Mouse (Mus musculus) cerebellum, adult 2 months (tissue): ENCODE measurements around the gene Mllt11. TPM values are rescaled to one million over a fixed set of nuclear protein-coding genes. Genes with fewer than 3 reads are reported as not detected.

Experiments used
- DNase-seq, 2 experiments: peaks; one replicate each; pipeline ENCODE4 v3.0.0; 2021
- H3K27ac ChIP-seq: fragments of 200-500 bp; 2 replicates; pipeline ENCODE4 v1.5.1; 2012; ENCODE audit warnings: low read length, control low read depth, inconsistent platforms; ENCODE audit not compliant: insufficient read depth
- H3K27me3 ChIP-seq: fragments of 200-500 bp; 2 replicates; pipeline ENCODE4 v1.6.1; 2012; ENCODE audit warnings: inconsistent platforms, mild to moderate bottlenecking, low read length, moderate library complexity; ENCODE audit not compliant: control insufficient read depth, insufficient read depth
- H3K4me1 ChIP-seq: fragments of 200-500 bp; 2 replicates; pipeline ENCODE4 v1.6.1; 2011; ENCODE audit warnings: low read length; ENCODE audit not compliant: control insufficient read depth, insufficient read depth
- H3K4me3 ChIP-seq: fragments of 200-500 bp; replicated peaks from 2 replicates; pipeline ENCODE3; 2011; ENCODE audit warnings: mild to moderate bottlenecking, low read depth, low read length, control low read depth; ENCODE audit not compliant: insufficient read depth
- CTCF ChIP-seq: fragments of 200-500 bp; IDR thresholded peaks from 2 replicates; pipeline ENCODE4 v1.5.1; 2011; ENCODE audit warnings: low read depth, mild to moderate bottlenecking, control low read depth, low read length, moderate library complexity, borderline replicate concordance; ENCODE audit not compliant: insufficient read depth
- POLR2A ChIP-seq: fragments of 200-500 bp; IDR thresholded peaks from 2 replicates; pipeline ENCODE4 v1.6.1; 2011; ENCODE audit warnings: low read length, control low read depth, borderline replicate concordance; ENCODE audit not compliant: insufficient read depth
- WGBS: fragments of 180-500 bp; shearing (Covaris S2); methylation state at CpG from one replicate; pipeline ENCODE4 v1.1.7; 2018; 5-methylcytosine and 5-hydroxymethylcytosine counted together
- polyA plus RNA-seq: library from polyadenylated mRNA; depleted of rRNA; stranded (reverse); fragments of >200 nt; gene quantifications from 2 replicates; pipeline ENCODE4 v1.2.3, GENCODE M21; 2012

The Mllt11 gene
- polyA plus RNA-seq, 1 experiment, result 352 TPM

- Histone ChIP-seq H3K4me1 (no peaks in the 10 kb centered on the region), H3K27me3 (no peaks in the 10 kb centered on the region), H3K27ac (no peak overlapping the region), H3K4me3 (no peak overlapping the region)
- no peak for TF ChIP-seq POLR2A
- TF ChIP-seq CTCF, result no peak
- 86% methylated on average over 5 of the region's 5 CpGs for WGBS
- DNase-seq, result no peak
Observed at GRCm38 (mm10) chr3:95256931-95257330, 25.0 kb upstream of the Mllt11 start.

DNA sequence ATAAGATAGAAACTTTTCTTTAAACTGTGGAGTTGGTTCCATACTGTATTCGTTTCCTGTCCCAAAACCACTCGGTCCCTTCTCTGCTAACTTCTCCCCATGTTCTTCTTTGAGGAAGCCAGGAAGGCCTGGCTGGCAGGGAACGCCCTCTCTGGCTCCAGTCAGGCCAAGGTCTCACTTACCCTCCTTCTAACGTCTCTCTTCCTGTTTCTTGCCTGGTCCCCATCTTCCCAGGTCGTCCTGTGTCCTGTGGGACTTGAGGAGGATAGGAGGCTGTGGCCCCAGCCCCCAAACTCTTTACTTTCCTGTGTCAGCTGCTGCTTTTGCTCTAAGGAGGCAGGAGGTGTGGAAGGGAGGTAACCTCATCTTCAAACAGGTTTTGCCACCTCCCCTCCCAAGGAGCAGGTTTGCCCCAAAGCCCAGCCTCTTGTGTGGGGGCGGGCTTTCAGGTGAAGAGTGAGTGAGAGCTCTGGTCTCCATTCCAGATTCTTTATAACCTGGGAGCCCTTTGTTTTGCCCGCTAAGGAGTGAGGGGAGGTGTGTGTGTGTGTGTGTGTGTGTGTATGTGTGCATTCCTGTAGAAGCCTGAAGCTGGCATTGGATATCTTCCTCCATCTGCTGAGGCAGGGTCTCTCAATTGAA is 18.9 kb upstream of the Mllt11 start, which contains the start of gene Bnipl:
TSS of gene Bnipl (minus strand) at position 411 of the 642 bp plus-strand sequence.
- Histone ChIP-seq H3K27ac (peak within 1 kb of the TSS; percentile 88), H3K4me1 (peaks cover 34% of the 10 kb centered on the region), H3K4me3 (no peak within 1 kb of the TSS), H3K27me3 (no peaks in the 10 kb centered on the region)
- peak in 1 of 2 experiments; percentile 53 for DNase-seq
- WGBS, result 27% methylated on average over 7 of the region's 7 CpGs
- no peak for TF ChIP-seq CTCF
- TF ChIP-seq POLR2A, result no peak

DNA sequence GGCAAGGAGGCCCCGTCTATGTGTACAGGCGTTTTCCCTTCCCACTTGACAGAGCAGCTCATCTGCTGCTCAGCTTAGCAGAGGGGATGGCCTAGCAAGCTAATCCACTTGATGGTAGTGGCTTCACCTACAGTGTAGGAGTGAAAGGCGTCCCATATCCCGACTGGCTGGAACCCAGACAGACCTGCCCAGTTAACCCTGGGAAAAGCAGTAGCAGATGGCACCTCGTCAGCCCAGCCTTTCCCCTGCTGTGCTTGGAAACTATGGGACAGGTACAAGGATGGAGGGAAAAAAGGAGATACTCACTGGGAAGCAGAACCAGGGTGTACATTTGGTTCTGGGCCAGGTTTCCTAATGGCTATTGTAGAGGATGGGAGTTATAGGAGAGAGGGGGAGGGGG is 18.4 kb upstream of the Mllt11 start:
- peak; percentile 87 to 93 for DNase-seq
- H3K4me1 ChIP-seq, result peaks cover 34% of the 10 kb centered on the region
- TF ChIP-seq CTCF, result no peak
- no peak for TF ChIP-seq POLR2A
- 5% methylated on average over 5 of the region's 5 CpGs for WGBS
- H3K4me3 ChIP-seq, result no peak overlapping the region
- H3K27ac ChIP-seq, result peak overlapping the region; percentile 88
- H3K27me3 ChIP-seq, result no peaks in the 10 kb centered on the region

GRCm38 (mm10) chr3:95247660-95248336 is 15.8 kb upstream of the Mllt11 start:
- H3K27me3 ChIP-seq, result no peaks in the 10 kb centered on the region
- no peak for DNase-seq
- H3K27ac ChIP-seq, result no peak overlapping the region
- H3K4me3 ChIP-seq, result no peak overlapping the region
- H3K4me1 ChIP-seq, result peaks cover 34% of the 10 kb centered on the region
- 56% methylated on average over 1 of the region's 1 CpGs for WGBS
- TF ChIP-seq POLR2A (no peak), CTCF (no peak)

- Histone ChIP-seq H3K27ac (no peak overlapping the region), H3K4me1 (peaks cover 33% of the 10 kb centered on the region), H3K27me3 (no peaks in the 10 kb centered on the region), H3K4me3 (no peak overlapping the region)
- peak; percentile 56 to 69 for DNase-seq
- TF ChIP-seq CTCF (no peak), POLR2A (no peak)
- WGBS, result 48% methylated on average over 5 of the region's 5 CpGs
Observed at GRCm38 (mm10) chr3:95246465-95247231, 14.7 kb upstream of the Mllt11 start.

GRCm38 (mm10) chr3:95243086-95243485 is 11.1 kb upstream of the Mllt11 start:
- TF ChIP-seq POLR2A, result no peak
- TF ChIP-seq CTCF, result no peak
- Histone ChIP-seq H3K27me3 (no peaks in the 10 kb centered on the region), H3K27ac (no peak overlapping the region), H3K4me3 (no peak overlapping the region), H3K4me1 (peaks cover 6% of the 10 kb centered on the region; the same call in 1 of the 2 replicates)
- whole genome bisulfite sequencing, result 74% methylated on average over 2 of the region's 2 CpGs
- no peak for DNase-seq

DNA sequence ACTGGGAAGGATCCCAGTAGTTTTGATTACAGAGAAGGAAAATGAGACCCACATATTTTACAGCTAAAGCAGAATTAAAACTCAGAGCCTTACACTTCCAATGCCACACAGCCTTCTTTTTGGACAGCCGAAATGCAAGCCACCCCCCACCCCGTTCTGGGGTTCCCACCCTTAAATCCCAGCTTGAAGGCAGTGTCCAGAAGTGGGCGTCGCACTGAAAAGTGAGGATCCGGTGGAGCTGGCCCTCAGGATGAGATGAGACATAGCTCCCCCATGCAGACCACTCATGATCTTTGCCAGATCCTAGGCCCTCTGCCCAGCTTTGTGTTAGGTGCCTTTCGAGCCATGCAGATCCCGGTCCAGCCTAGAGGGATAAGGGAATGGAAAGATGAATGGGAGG is 9.5 kb upstream of the Mllt11 start, which contains the start of gene Gm128:
TSS of gene Gm128 (minus strand) at position 101 of the 400 bp plus-strand sequence.
- Histone ChIP-seq H3K27ac (no peak within 1 kb of the TSS), H3K4me1 (peaks cover under 1% of the 10 kb centered on the region; the same call in 1 of the 2 replicates), H3K27me3 (no peaks in the 10 kb centered on the region), H3K4me3 (no peak within 1 kb of the TSS)
- TF ChIP-seq CTCF, result no peak
- no peak for TF ChIP-seq POLR2A
- 66% methylated on average over 7 of the region's 7 CpGs for WGBS
- DNase-seq, result no peak
